ENCODE assay signal across 28 mouse cellular contexts in genomic region chr7:57411163-57411562, GRCm38 (mm10). TPM values are rescaled to one million over a fixed set of nuclear protein-coding genes. Genes with fewer than 3 reads are reported as not detected.
"Had no signal": no experiment of that assay in that cellular context is flagged by ENCODE, and none has a peak within 500 bp of the region (broad histone marks: within the 10 kb centered on the region; RNA-seq: fewer than 3 reads in every experiment).

No protein-coding gene starts in this region.

- H3K9me3 ChIP-seq: heart, embryonic 10.5 days; heart, embryonic 13.5 days; heart, embryonic 15.5 days; hindbrain, embryonic 13.5 days; kidney, embryonic 15.5 days; limb, embryonic 13.5 days; limb, embryonic 15.5 days; liver, embryonic 12.5 days had no signal

- H3K9ac ChIP-seq: heart, embryonic 13.5 days; heart, embryonic 15.5 days; hindbrain, embryonic 13.5 days; kidney, embryonic 15.5 days; limb, embryonic 13.5 days; limb, embryonic 15.5 days; liver, embryonic 12.5 days; liver, embryonic 14.5 days had no signal

- H3K4me1 ChIP-seq: heart, embryonic 10.5 days; heart, embryonic 13.5 days; heart, embryonic 15.5 days; hindbrain, embryonic 13.5 days; kidney, embryonic 15.5 days; limb, embryonic 13.5 days; limb, embryonic 15.5 days; liver, embryonic 12.5 days had no signal

- ATAC-seq: hindbrain, embryonic 16.5 days; intestine, embryonic 16.5 days; liver, embryonic 12.5 days had no signal

- H3K36me3 ChIP-seq: heart, embryonic 10.5 days; heart, embryonic 13.5 days; heart, embryonic 15.5 days; hindbrain, embryonic 13.5 days; kidney, embryonic 15.5 days; limb, embryonic 13.5 days; limb, embryonic 15.5 days; liver, embryonic 12.5 days had no signal

- H3K27ac ChIP-seq: gastrocnemius, adult 2 months; heart, embryonic 10.5 days; heart, embryonic 13.5 days; heart, embryonic 15.5 days; hindbrain, embryonic 13.5 days; kidney, embryonic 15.5 days; kidney, postnatal 0 days; left cerebral cortex, adult 2 months; limb, embryonic 13.5 days; limb, embryonic 15.5 days; liver, embryonic 12.5 days; liver, embryonic 14.5 days had no signal

- H3K4me2 ChIP-seq: heart, embryonic 13.5 days; heart, embryonic 15.5 days; hindbrain, embryonic 13.5 days; kidney, embryonic 15.5 days; limb, embryonic 13.5 days; limb, embryonic 15.5 days; liver, embryonic 12.5 days had no signal

- H3K27me3 ChIP-seq: heart, embryonic 13.5 days; heart, embryonic 15.5 days; hindbrain, embryonic 13.5 days; kidney, embryonic 15.5 days; limb, embryonic 13.5 days; limb, embryonic 15.5 days; liver, embryonic 12.5 days had no signal

- DNase-seq: gastrocnemius, adult 2 months; gastrocnemius, postnatal 10 days; gastrocnemius, postnatal 25 days; heart, adult 18-20 months; heart, postnatal 14 days; heart, postnatal 36 days; kidney, adult 11 months; kidney, adult 2 months; kidney, adult 9 months; kidney, postnatal 14 days; kidney, postnatal 36 days; layer of hippocampus, adult 9-11 months; layer of hippocampus, postnatal 36 days had no signal

- H3K4me3 ChIP-seq: gastrocnemius, adult 2 months; heart, embryonic 10.5 days; heart, embryonic 13.5 days; heart, embryonic 15.5 days; hindbrain, embryonic 13.5 days; kidney, embryonic 15.5 days; left cerebral cortex, adult 2 months; limb, embryonic 13.5 days; limb, embryonic 15.5 days; liver, embryonic 12.5 days had no signal

RNA-seq across cellular contexts. Expression of gene Gabrb3, which starts 8.3 kb away (rescaled TPM):
- total RNA-seq: gastrocnemius, postnatal 25 days; hematopoietic stem cell, adult 5-6 weeks had no signal

RNA-seq across cellular contexts. Expression of gene Gabrg3, which starts 24.2 kb away (rescaled TPM):
- total RNA-seq: gastrocnemius, adult 2 months; gastrocnemius, postnatal 25 days; hematopoietic stem cell, adult 5-6 weeks; liver, adult 2 months had no signal
- polyA plus RNA-seq: liver, adult 2 months had no signal
